Mouse (Mus musculus) c-Kit-positive CD71-positive TER-119-positive erythroid progenitor cells, embryonic 14.5 days (primary cell): ENCODE results near the gene Acaca.
A peak's percentile ranks its signal among the peaks of the same experiment; 100 is the strongest.

Source experiments
- DNase-seq: peaks from one replicate; pipeline ENCODE4 v3.0.0-alpha.2; 2013; ENCODE audit warnings: low spot score

Gene Acaca

DNA sequence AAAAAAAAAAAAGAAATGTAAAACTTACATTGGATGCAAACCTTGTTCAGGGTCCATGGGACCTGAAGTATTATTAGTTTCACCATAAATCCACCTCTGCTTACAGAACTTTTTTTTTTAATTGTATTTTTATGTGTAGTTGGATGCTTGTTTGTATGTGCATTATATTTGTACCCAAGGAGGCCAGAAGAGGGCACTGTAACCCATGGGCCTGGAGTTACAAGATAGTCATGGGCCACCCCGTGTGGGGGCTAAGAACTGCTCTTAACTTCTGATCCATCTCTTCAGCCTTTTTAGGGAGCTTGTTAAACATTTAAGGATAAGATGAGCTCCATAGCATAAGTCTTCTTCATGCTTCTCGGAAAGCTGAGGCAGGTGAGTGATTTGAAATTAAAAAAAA, 21.4 kb downstream of the Acaca start:
- DNase-seq, result peak; percentile 40

- DNase-seq, result no peak
Measured at GRCm38 (mm10) chr11:84156535-84157262, 27.2 kb downstream of the Acaca start.

- DNase-seq, result no peak
Measured at GRCm38 (mm10) chr11:84164123-84164522, 34.7 kb downstream of the Acaca start.

GRCm38 (mm10) chr11:84164561-84164960, 35.1 kb downstream of the Acaca start:
- DNase-seq, result no peak

DNA sequence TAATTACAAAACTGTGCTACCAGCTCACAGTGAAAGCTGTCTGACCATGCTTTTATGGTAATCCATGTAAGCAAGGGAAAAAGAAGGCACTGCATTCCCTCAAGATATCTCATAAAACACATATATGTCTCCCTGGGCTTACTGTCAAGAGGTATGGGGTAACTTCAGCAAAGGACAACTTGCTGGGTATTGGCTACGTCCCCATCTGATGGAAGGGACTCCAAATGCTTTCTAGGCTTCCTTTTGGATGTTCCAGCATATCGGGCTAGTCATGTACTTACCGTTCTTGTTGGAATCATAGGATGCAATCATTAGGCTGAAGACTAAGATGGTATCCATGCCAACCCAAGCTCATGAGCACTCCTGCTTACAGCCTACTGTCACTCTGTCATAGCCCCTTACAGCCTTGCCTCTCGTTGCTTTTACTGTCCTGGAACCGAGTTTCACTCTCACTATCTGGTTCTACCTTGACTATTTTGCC, 37.6 kb downstream of the Acaca start, which contains the start of gene Gm11437:
Gm11437 (minus strand) TSS at position 431 of the 481 bp plus-strand sequence.
- DNase-seq, result no peak

GRCm38 (mm10) chr11:84168701-84169288, 39.3 kb downstream of the Acaca start:
- DNase-seq, result no peak

DNA sequence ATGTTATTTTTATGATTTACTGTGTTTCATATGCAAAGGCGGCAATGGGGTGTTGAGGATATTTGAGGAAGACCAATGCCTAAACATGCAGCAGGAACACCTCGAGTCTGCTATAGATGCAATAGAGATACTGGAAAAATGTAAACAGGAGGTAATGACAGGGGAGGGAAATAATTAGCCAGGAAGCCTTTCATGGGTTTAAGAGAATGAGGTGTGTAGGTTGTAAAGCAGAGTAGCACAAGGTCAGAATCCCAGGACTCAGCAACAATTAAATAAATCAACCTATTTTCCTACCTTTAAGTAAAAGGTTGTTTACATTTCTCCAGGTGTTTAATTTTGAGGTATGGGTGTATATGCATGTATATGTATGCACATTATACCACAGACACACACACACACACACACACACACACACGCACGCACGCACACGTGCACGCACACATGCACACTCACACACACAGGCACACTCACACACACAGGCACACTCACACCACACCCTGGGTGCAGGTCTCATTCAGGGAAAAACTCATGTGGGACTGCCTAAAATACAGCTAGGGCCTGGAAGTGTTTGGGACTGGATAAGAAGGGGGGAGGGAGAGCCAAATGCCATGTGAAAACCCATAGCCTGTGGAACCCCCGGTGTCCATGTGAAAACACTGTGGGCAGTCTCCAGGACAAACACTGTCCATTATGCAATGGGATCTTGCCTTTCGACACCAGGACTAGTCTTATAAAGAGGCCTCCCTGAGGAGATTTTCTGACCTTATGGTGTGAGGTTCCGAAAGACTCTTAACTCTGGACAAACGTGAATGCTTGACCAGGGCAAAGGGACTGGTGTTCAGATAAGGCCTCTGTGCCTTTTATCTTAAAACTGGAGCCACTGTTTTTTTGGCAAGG, 43.3 kb downstream of the Acaca start:
- DNase-seq, result no peak

DNA sequence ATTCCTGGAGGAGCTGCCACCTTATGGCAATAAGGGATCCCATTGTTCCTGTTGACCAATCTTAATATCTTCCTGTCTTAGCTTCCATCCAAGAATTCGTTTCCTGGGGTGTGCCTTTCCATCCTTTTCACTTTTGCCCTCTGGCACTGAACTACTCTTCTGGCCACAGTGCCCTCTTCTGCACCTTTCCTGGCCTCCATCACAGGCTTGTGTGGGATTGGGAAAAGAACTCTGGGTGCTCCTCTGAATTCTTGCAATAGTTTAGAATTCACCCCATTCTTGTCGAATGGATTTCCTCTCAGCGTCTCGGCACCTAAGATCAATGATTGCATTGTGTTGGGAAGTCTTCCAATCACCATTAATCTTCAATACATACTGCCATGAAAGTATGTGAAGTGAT, 49.1 kb downstream of the Acaca start:
- no peak for DNase-seq

DNA sequence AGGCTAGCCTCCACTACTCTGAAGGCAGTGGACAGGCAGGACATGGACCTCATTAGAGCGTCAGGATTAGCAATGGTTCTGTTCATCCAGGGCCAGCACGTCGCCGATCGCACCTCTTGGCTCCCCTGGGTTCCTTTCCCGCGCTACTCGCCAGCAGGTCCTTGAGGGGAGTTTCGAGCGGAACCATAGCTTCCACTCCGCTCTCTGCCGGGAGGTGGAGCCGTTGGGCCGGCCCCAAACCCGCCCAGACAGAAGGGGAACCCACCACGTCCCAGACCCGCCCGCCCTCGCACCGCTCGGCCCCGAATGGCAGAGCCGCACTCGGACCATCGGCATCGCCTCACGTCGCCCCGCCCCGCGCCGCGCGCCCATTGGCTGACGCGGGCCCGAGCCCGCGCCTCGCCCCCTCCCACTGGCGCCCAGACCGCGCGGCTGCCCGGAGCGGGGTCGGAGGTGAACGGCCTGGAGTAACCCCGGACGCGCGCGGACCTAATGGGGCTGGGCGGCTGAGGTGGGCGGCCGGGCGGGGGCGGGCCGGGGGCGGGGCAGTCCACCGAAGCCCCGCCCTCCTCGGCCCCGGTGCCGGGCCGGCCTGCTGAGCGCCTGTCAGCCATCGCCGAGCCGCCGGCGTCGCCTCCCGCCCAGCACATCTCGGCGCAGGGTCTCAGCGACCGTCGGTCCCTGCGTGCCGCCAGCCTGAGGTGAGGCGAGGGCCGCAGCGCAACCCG, 49.9 kb downstream of the Acaca start:
- DNase-seq, result peak; percentile 84

GRCm38 (mm10) chr11:84179954-84180598, 50.6 kb downstream of the Acaca start:
- peak; percentile 63 for DNase-seq

DNA sequence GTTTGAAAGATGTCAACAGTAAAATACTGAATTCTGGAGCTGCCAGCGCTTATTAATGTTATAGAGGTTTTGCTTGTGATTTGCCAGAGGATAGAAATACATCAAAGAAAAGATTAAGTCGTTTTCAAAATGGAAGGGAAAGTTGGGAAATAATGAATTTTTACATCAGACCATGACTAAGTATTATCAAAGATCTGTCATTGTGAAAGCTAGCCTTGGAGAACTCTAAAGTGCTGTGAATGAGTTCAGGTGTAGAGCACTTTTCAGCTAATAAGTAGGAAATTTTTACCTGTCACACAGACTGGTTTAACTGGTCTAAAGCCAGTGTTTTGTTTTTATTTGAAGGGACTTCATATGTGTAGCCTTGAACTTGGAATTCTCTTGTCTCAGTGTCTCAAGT, 51.8 kb downstream of the Acaca start:
- no peak for DNase-seq

DNA sequence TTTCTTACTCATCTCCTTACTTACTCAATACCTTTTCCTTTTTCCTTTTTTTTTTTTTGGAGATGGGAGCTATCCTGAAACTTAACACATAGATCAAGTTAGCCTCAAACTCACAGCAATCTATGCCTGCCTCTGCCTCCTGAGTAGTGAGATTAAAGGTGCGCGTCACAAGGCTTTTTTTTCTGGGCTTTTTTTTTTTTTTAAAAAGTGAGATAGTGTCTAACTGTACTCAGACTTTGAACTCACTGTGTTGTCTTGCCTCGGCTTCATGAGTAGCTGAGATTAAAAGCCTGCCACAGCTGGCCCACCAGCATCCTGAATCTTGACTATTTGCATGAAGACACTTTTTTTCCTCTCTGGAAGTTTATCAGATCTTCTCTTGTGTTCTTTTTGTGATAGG, 59.1 kb downstream of the Acaca start:
- no peak for DNase-seq

DNA sequence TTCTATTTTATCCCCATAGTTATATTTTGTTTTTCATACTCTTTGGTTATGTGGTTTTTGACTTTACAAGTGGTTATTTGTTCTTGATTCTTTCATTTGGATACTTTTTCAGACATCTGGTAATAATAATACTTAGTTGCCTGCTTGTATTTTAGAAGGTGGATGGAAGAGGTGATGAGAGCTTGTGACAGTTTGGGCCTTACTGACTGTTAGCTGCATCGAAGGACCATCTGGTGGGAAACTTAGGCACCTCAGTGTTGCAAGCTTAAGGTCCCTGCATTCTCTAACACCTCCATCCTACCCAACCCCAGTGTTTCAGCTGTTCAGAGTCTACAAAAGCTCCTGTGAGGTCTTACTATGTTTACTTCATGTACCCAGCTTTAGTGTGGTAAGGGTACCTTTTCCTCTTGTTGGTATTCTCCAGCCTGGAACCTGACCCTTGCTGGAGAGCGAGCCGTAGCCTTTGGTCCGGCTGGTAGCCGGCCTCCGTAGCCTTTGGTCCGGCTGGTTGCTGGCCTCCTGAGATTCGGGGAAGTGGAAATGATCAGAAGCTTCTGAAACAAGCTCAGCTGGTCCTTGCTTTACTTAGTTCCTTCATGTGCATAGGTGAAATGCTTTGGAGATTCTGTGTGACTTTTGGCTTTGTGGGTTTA, 61.2 kb downstream of the Acaca start:
- no peak for DNase-seq

- no peak for DNase-seq
Measured at GRCm38 (mm10) chr11:84193249-84193648, 63.8 kb downstream of the Acaca start.

GRCm38 (mm10) chr11:84194751-84195150, 65.3 kb downstream of the Acaca start:
- no peak for DNase-seq

DNA sequence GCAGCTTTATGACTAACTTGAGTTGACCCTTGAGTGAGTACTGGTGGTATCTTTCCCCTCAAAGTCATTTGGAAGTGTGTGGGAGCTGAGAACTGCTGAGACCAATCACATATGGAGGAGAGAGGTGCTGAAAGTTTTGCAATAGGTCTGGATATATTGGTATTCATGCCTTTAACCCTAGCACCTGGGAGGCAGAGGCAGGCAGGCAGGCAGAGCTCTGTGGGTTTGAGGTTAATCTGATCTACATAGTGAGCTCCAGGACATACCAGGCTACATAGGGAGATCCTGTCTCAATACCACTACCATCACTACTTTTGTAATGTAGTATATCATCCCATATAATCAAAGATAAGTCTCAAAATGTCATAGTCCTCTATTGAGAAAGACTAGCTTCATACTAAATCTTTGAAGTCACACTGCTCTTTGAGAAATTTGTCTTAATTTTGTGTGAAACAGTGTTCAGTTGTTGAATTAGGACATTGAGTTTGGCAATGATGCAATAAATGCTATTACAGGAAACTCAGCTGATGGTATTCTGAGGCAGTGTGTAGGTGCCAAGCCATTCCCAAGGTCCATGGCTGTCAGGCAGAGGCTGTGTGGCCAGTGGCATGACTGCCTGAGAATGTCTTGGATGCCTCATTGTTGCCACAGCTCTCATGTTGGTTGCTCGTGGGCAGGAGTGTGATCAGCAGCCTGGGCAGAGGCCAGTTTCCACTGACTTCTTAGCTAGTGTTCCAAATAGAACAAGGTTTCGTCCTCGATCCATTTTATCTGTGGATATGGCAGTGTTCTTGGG, 68.3 kb downstream of the Acaca start:
- no peak for DNase-seq

- no peak for DNase-seq
Measured at GRCm38 (mm10) chr11:84205776-84206175, 76.3 kb downstream of the Acaca start.

- no peak for DNase-seq
Measured at GRCm38 (mm10) chr11:84210876-84211275, 81.4 kb downstream of the Acaca start.

GRCm38 (mm10) chr11:84218951-84219350, 89.5 kb downstream of the Acaca start:
- no peak for DNase-seq

- peak; percentile 47 for DNase-seq
Measured at GRCm38 (mm10) chr11:84243562-84243961, 114.1 kb downstream of the Acaca start.
